Mouse (Mus musculus) G1E (cell line): Measurements from ENCODE around the gene Colgalt2.

ENCODE experiments used
- CTCF ChIP-seq: IDR thresholded peaks from 2 replicates; pipeline ENCODE4 v1.5.1; 2012; ENCODE audit warnings: low read depth, low read length, inconsistent platforms, mixed read lengths
- GATA2 ChIP-seq: IDR thresholded peaks from 2 replicates; pipeline ENCODE4 v1.6.1; 2012; ENCODE audit warnings: low read depth, low read length, inconsistent platforms, borderline replicate concordance
- POLR2AphosphoS5 ChIP-seq: IDR thresholded peaks from 2 replicates; pipeline ENCODE4 v1.6.1; 2012; ENCODE audit warnings: low read depth, low read length, inconsistent platforms; ENCODE audit not compliant: insufficient replicate concordance
- TAL1 ChIP-seq: conservative IDR thresholded peaks from 2 replicates; pipeline ENCODE4 v1.6.1; 2012; ENCODE audit warnings: low read depth, low read length, inconsistent platforms, mixed read lengths

DNA sequence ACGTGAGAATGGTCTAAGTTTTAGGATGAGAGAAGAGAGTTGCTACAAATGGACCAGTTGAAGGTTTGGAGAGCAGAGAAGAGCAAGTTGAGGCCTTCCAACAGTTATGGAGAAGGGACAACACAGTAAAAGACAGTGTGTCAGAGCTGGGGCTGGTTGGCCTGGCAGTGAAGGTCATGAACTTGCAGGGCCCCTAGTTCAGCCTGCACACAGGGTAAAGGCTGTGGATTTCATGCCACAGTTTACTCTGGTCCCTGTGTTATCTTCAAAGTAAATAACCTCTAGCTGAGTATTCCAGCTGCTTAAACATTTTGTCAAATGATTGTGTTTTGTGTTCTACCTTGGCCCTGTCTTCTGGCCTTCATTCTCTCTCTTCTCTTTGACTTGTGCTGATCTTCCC, 922 bp upstream of the Colgalt2 start:
- no peak for TF ChIP-seq CTCF
- TF ChIP-seq POLR2AphosphoS5: no peak
- no peak for TF ChIP-seq GATA2
- TF ChIP-seq TAL1: no peak
